Mouse (Mus musculus) liver, postnatal 0 days (tissue): ENCODE data around the gene Hecw1.

ENCODE experiments used
- CTCF ChIP-seq: sonication (generic); IDR thresholded peaks from 2 replicates; pipeline ENCODE4 v1.5.1; 2016; ENCODE audit warnings: antibody characterized with exemption, low read depth
- EP300 ChIP-seq: IDR thresholded peaks from 2 replicates; pipeline ENCODE4 v1.6.1; 2016; ENCODE audit warnings: antibody characterized with exemption, low read depth, mild to moderate bottlenecking

DNA sequence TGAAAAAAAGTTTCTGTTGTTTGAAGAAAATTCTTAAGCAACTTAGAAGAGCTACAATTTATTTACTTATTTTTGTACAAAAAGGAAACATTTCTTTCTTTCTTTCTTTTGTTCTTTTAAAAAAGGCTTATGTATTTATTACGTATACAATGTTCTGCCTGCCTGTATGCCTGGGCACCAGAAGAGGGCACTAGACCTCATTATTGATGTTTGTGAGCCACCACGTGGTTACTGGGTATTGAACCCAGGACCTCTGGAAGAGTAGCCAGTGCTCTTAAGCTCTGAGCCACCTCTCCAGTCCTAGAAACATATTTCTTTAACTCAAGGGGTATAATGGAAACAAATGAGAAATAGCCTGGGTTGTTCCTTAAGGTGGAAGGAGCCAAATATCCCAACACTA, 277.1 kb downstream of the Hecw1 start:
- TF ChIP-seq EP300 = no peak
- 0 out of 2 replicates have a peak, but pooled peaks have one; percentile 6 for TF ChIP-seq CTCF
